Mouse (Mus musculus) embryonic facial prominence, embryonic 12.5 days (tissue): ENCODE measurements at regions not wholly inside any gene's neighbourhood (a gene's known extent, or its start where the extent isn't known, plus 50 kb on each side); places are given as distances from the start of the nearest gene placed in this dataset.

Experiments used
- ATAC-seq: fragments of 200-750 bp; cut with Nextera tagmentation; 2 replicates; pipeline ENCODE4 v1.8.0; 2017; ENCODE audit not compliant: insufficient number of reproducible peaks, insufficient read depth, low FRiP score, low TSS enrichment
- H3K27ac ChIP-seq: fragments of 300-500 bp; sonication (generic); 2 replicates; pipeline ENCODE4 v1.5.1; 2016; ENCODE audit warnings: mild to moderate bottlenecking
- H3K27me3 ChIP-seq: fragments of 300-500 bp; sonication (generic); 2 replicates; pipeline ENCODE4 v1.6.1; 2016; ENCODE audit warnings: mild to moderate bottlenecking, moderate library complexity
- H3K36me3 ChIP-seq: fragments of 300-500 bp; sonication (generic); 2 replicates; pipeline ENCODE4 v1.6.1; 2016; ENCODE audit warnings: mild to moderate bottlenecking
- H3K4me1 ChIP-seq: fragments of 300-500 bp; sonication (generic); 2 replicates; pipeline ENCODE4 v1.6.1; 2016
- H3K4me2 ChIP-seq: fragments of 300-500 bp; sonication (generic); replicated peaks from 2 replicates; pipeline ENCODE4 v1.6.1; 2016; ENCODE audit warnings: mild to moderate bottlenecking, moderate library complexity
- H3K4me3 ChIP-seq: fragments of 300-500 bp; sonication (generic); 2 replicates; pipeline ENCODE4 v1.5.1; 2016; ENCODE audit warnings: mild to moderate bottlenecking
- H3K9ac ChIP-seq: fragments of 300-500 bp; sonication (generic); 2 replicates; pipeline ENCODE4 v1.6.1; 2016; ENCODE audit warnings: mild to moderate bottlenecking, moderate library complexity
- H3K9me3 ChIP-seq: fragments of 300-500 bp; sonication (generic); 2 replicates; pipeline ENCODE4 v1.6.1; 2016; ENCODE audit warnings: mild to moderate bottlenecking, moderate library complexity
- WGBS: fragments of 180-500 bp; shearing (Covaris S2); methylation state at CpG from one replicate; pipeline ENCODE4 v1.1.7; 2016; 5-methylcytosine and 5-hydroxymethylcytosine counted together

GRCm38 (mm10) chr17:45907587-45907986 is 124.6 kb downstream of the Vegfa start:
- H3K4me1 ChIP-seq: no peaks in the 10 kb centered on the region
- H3K27me3 ChIP-seq: no peaks in the 10 kb centered on the region
- H3K27ac ChIP-seq: no peak overlapping the region
- no peak overlapping the region for H3K9ac ChIP-seq
- no peak overlapping the region for H3K4me3 ChIP-seq
- H3K9me3 ChIP-seq: no peaks in the 10 kb centered on the region
- no peaks in the 10 kb centered on the region for H3K36me3 ChIP-seq
- no peak for ATAC-seq
- no peak overlapping the region for H3K4me2 ChIP-seq
- 66% methylated on average over 11 of the region's 11 CpGs for WGBS

GRCm38 (mm10) chr17:45905596-45905995 is 126.6 kb downstream of the Vegfa start:
- Histone ChIP-seq H3K27ac (no peak overlapping the region), H3K9me3 (no peaks in the 10 kb centered on the region), H3K9ac (no peak overlapping the region), H3K4me2 (no peak overlapping the region), H3K4me3 (no peak overlapping the region), H3K27me3 (no peaks in the 10 kb centered on the region), H3K36me3 (no peaks in the 10 kb centered on the region), H3K4me1 (no peaks in the 10 kb centered on the region)
- no peak for ATAC-seq
- WGBS: 59% methylated on average over 7 of the region's 7 CpGs

GRCm38 (mm10) chr17:45904251-45904650 is 127.9 kb downstream of the Vegfa start:
- WGBS: 73% methylated on average over 4 of the region's 4 CpGs
- no peaks in the 10 kb centered on the region for H3K4me1 ChIP-seq
- no peak for ATAC-seq

GRCm38 (mm10) chr17:45903294-45903693 is 128.9 kb downstream of the Vegfa start:
- H3K4me3 ChIP-seq: no peak overlapping the region
- no peaks in the 10 kb centered on the region for H3K36me3 ChIP-seq
- no peaks in the 10 kb centered on the region for H3K27me3 ChIP-seq
- 84% methylated on average over 9 of the region's 9 CpGs for WGBS
- H3K9ac ChIP-seq: no peak overlapping the region
- ATAC-seq: no peak
- no peak overlapping the region for H3K27ac ChIP-seq
- no peak overlapping the region for H3K4me2 ChIP-seq
- H3K4me1 ChIP-seq: no peaks in the 10 kb centered on the region
- H3K9me3 ChIP-seq: no peaks in the 10 kb centered on the region

More at GRCm38 (mm10) chr17:45904251-45904650, 127.9 kb downstream of the Vegfa start:
- Histone ChIP-seq H3K27me3 (no peaks in the 10 kb centered on the region), H3K9ac (no peak overlapping the region), H3K27ac (no peak overlapping the region), H3K9me3 (no peaks in the 10 kb centered on the region), H3K4me3 (no peak overlapping the region), H3K36me3 (no peaks in the 10 kb centered on the region), H3K4me2 (no peak overlapping the region)

- Histone ChIP-seq H3K9ac (no peak overlapping the region), H3K4me1 (no peaks in the 10 kb centered on the region), H3K9me3 (no peaks in the 10 kb centered on the region), H3K4me3 (no peak overlapping the region), H3K4me2 (no peak overlapping the region), H3K27ac (no peak overlapping the region), H3K36me3 (no peaks in the 10 kb centered on the region), H3K27me3 (no peaks in the 10 kb centered on the region)
- WGBS: 92% methylated on average over 7 of the region's 7 CpGs
- ATAC-seq: no peak
Observed at GRCm38 (mm10) chr17:45902668-45903067, 129.5 kb downstream of the Vegfa start.

- Histone ChIP-seq H3K27ac (no peak overlapping the region), H3K4me1 (peaks cover 7% of the 10 kb centered on the region; the same call in 1 of the 2 replicates), H3K9me3 (no peaks in the 10 kb centered on the region), H3K4me3 (no peak overlapping the region), H3K9ac (no peak overlapping the region), H3K36me3 (no peaks in the 10 kb centered on the region), H3K4me2 (no peak overlapping the region), H3K27me3 (no peaks in the 10 kb centered on the region)
- no peak for ATAC-seq
- 75% methylated on average over 4 of the region's 4 CpGs for WGBS
Observed at GRCm38 (mm10) chr17:45896922-45897302, 135.3 kb downstream of the Vegfa start.

- no peaks in the 10 kb centered on the region for H3K36me3 ChIP-seq
- no peak for ATAC-seq
- no peaks in the 10 kb centered on the region for H3K27me3 ChIP-seq
- no peak overlapping the region for H3K4me3 ChIP-seq
- peaks cover 7% of the 10 kb centered on the region; the same call in 1 of the 2 replicates for H3K4me1 ChIP-seq
- H3K27ac ChIP-seq: no peak overlapping the region
- no peak overlapping the region for H3K4me2 ChIP-seq
- 63% methylated on average over 12 of the region's 12 CpGs for WGBS
- no peak overlapping the region for H3K9ac ChIP-seq
- no peaks in the 10 kb centered on the region for H3K9me3 ChIP-seq
Observed at GRCm38 (mm10) chr17:45896142-45896921, 135.8 kb downstream of the Vegfa start.

- Histone ChIP-seq H3K9me3 (no peaks in the 10 kb centered on the region), H3K4me2 (no peak overlapping the region), H3K9ac (no peak overlapping the region), H3K27ac (no peak overlapping the region), H3K27me3 (no peaks in the 10 kb centered on the region), H3K36me3 (no peaks in the 10 kb centered on the region), H3K4me3 (no peak overlapping the region), H3K4me1 (peaks cover 15% of the 10 kb centered on the region)
- ATAC-seq: no peak
- WGBS: 87% methylated on average over 5 of the region's 5 CpGs
Observed at GRCm38 (mm10) chr17:45894166-45894565, 138.0 kb downstream of the Vegfa start.

GRCm38 (mm10) chr17:45893698-45894097 is 138.5 kb downstream of the Vegfa start:
- Histone ChIP-seq H3K27ac (no peak overlapping the region), H3K36me3 (no peaks in the 10 kb centered on the region), H3K27me3 (no peaks in the 10 kb centered on the region), H3K4me1 (peaks cover 16% of the 10 kb centered on the region), H3K9me3 (no peaks in the 10 kb centered on the region), H3K9ac (no peak overlapping the region), H3K4me2 (no peak overlapping the region), H3K4me3 (no peak overlapping the region)
- 70% methylated on average over 6 of the region's 6 CpGs for WGBS
- ATAC-seq: no peak

GRCm38 (mm10) chr17:45893094-45893493 is 139.1 kb downstream of the Vegfa start:
- Histone ChIP-seq H3K9me3 (no peaks in the 10 kb centered on the region), H3K4me3 (no peak overlapping the region), H3K27ac (no peak overlapping the region), H3K4me2 (no peak overlapping the region), H3K9ac (no peak overlapping the region), H3K4me1 (peaks cover 22% of the 10 kb centered on the region), H3K27me3 (no peaks in the 10 kb centered on the region), H3K36me3 (no peaks in the 10 kb centered on the region)
- ATAC-seq: no peak
- WGBS: 62% methylated on average over 7 of the region's 7 CpGs

- Histone ChIP-seq H3K27ac (peak overlapping the region; percentile 71), H3K4me2 (no peak overlapping the region), H3K27me3 (no peaks in the 10 kb centered on the region), H3K36me3 (no peaks in the 10 kb centered on the region), H3K9me3 (no peaks in the 10 kb centered on the region), H3K4me1 (peaks cover 39% of the 10 kb centered on the region), H3K4me3 (no peak overlapping the region), H3K9ac (no peak overlapping the region)
- ATAC-seq: no peak
- WGBS: 51% methylated on average over 8 of the region's 8 CpGs
Observed at GRCm38 (mm10) chr17:45889451-45889850, 142.7 kb downstream of the Vegfa start.

GRCm38 (mm10) chr17:45889051-45889450 is 143.1 kb downstream of the Vegfa start:
- Histone ChIP-seq H3K36me3 (no peaks in the 10 kb centered on the region), H3K4me2 (no peak overlapping the region), H3K9ac (no peak overlapping the region), H3K9me3 (no peaks in the 10 kb centered on the region), H3K4me1 (peaks cover 39% of the 10 kb centered on the region), H3K4me3 (no peak overlapping the region), H3K27me3 (no peaks in the 10 kb centered on the region), H3K27ac (peak overlapping the region; percentile 71)
- ATAC-seq: no peak
- WGBS: 33% methylated on average over 7 of the region's 7 CpGs
